Mouse (Mus musculus) olfactory bulb, adult 2 months (tissue): Measurements from ENCODE around the gene Ube2e3.

Experiments
- CTCF ChIP-seq: fragments of 200-500 bp; IDR thresholded peaks from 2 replicates; pipeline ENCODE4 v1.5.1; 2012; ENCODE audit warnings: low read depth, mild to moderate bottlenecking, low read length, moderate library complexity; ENCODE audit not compliant: insufficient read depth
- POLR2A ChIP-seq: fragments of 200-500 bp; IDR thresholded peaks from 2 replicates; pipeline ENCODE4 v1.6.1; 2012; ENCODE audit warnings: mild to moderate bottlenecking, low read depth, low read length, moderate library complexity; ENCODE audit not compliant: insufficient read depth

DNA sequence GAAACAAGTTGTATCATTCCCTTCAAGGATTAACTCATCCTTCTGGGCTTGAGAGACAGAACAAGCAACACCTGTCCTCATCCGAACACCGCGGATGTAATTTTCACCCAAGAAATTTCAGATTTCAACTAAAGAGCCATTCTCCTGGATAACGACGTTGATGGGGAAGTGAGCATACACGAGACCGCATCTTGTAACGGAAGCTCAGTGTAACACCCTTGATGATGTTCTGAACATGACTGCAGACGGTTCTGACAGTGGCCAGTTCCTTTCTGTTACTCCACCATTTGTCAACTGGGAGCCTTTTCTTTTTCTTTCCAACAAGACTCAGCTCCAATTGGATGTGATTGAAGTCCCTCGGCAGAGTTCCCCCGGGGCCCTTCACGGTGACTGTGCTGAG lies 22.6 kb upstream of the Ube2e3 start:
- TF ChIP-seq CTCF (no peak), POLR2A (no peak)
